Mouse (Mus musculus) C3H10T1/2 (cell line): Measurements from ENCODE around the gene Clec4a3. TPM values are rescaled to one million over a fixed set of nuclear protein-coding genes. Genes with fewer than 3 reads are reported as not detected.

Source experiments
- polyA plus RNA-seq, 2 experiments: library from polyadenylated mRNA; unstranded; fragments of >200 nt; fragmentation: generic; extraction: Trizol; gene quantifications; one replicate each; pipeline ENCODE4 v1.2.1; 2012; ENCODE audit warnings: missing spikeins in 2 of 2

Gene Clec4a3
- polyA plus RNA-seq: not detected

DNA sequence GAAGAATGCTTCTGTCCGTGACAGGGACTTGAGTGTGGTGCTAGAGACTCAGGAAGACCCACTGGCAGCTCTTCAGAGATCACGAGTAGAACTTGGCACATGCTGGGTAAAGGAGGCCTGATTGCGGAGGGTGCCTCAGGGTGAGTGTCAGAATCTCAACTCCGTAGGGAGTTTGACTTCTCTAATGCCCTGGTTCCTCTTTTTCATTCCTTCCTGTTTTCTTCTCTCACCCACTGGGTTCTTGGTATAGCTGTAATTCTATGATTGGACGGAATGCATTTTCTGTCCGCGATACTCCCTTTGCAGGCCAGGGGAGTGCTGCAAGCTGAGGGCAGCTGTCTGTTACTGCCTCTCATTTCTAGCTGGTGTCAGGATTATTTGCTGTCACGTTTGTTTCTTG lies at the start of gene Clec4a3:
Gene Clec4a3 (plus strand): TSS at position 115 of the 400 bp plus-strand sequence.

DNA sequence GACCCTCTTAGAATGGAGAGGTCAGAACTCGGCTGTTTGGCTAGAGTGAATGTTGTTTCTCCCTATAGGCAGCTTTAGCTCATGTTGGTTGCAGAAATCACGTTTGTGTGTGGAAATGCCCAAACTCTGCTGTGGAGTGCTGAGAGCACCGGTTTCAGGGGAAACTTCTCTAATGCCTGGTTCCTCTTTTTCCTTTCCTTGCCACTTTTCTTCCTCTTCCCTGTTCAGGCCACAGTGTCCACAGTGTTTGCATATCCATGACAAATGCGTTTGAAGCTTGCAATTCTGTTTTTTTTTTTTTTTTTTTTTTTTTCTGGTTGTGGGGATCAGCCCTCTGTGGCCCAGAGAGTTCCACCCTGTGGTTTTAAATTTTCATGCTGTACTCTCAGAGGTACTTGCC lies 30.9 kb upstream of the Clec4a3 start, which contains the start of gene Clec4a1:
Gene Clec4a1 (plus strand): TSS at position 398 of the 400 bp plus-strand sequence.

DNA sequence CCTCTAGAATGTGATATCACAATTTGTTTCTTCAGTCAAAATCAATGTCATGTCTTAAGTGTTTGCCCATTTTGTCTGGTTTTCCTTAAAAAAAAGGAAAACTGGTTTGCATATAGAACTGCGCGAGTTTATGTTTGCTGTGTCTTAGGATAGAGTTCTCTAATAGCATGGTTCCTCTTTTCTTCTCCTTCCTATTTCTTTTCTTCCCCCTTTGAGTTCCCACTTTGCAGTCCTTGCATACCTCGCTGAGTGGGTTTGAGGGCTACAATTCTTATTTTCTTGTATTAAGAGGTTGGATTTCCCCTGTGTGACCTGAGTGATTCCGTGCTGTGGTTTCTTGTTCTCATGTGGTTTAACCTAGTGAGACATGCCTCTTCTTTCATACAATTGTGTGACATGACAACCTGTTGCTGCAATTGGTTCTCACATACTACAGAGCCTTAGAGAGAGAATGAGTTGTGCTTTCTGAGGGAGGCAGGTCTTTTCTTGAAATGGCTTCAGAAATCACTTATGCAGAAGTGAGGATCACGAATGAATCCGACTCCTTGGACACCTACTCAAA lies 37.6 kb downstream of the Clec4a3 start, which contains the start of gene Clec4a4:
Gene Clec4a4 (plus strand): TSS at position 492 of the 562 bp plus-strand sequence.

Other genes with a start within 250 kb of the Clec4a3 start
- not detected for gene Nanog, start 245.0 kb upstream of the Clec4a3 start, polyA plus RNA-seq
- under 1 TPM; 0.01 TPM for gene Slc2a3, start 150.9 kb upstream of the Clec4a3 start, polyA plus RNA-seq
- 10 to 100 TPM in 1 of 2 experiments, 1 to 10 TPM in 1; 1.8 to 11.1 TPM for gene Foxj2, start 132.6 kb upstream of the Clec4a3 start, polyA plus RNA-seq
- under 1 TPM; 0.04 to 0.13 TPM for gene C3ar1, start 96.4 kb upstream of the Clec4a3 start, polyA plus RNA-seq
- 1 to 10 TPM; 2.1 to 9.4 TPM for gene Necap1, start 78.0 kb upstream of the Clec4a3 start, polyA plus RNA-seq
- gene Clec4a1, start 30.7 kb upstream of the Clec4a3 start, polyA plus RNA-seq: under 1 TPM in 1 of 2 experiments, not detected in 1; 0.04 TPM
- not detected for gene Clec4a4, start 37.9 kb downstream of the Clec4a3 start, polyA plus RNA-seq
- gene Clec4b1, start 97.4 kb downstream of the Clec4a3 start, polyA plus RNA-seq: not detected
- not detected for gene Clec4a2, start 153.9 kb downstream of the Clec4a3 start, polyA plus RNA-seq
- gene Clec4b2, start 220.4 kb downstream of the Clec4a3 start, polyA plus RNA-seq: not detected